Mouse (Mus musculus) G1E-ER4 (cell line): ENCODE measurements around the gene Ccdc102a. TPM values are rescaled to one million over a fixed set of nuclear protein-coding genes. Genes with fewer than 3 reads are reported as not detected.

ENCODE experiments used
- GATA1 ChIP-seq: IDR thresholded peaks from one replicate; pipeline ENCODE4 v1.8.0; 2012; ENCODE audit warnings: low read length, inconsistent platforms
- polyA plus RNA-seq: library from polyadenylated mRNA; stranded (reverse); fragments of >175 nt; gene quantifications from 2 replicates; pipeline ENCODE4 v1.2.3, GENCODE M21; 2012

The Ccdc102a gene
- polyA plus RNA-seq, 1 experiment: 1.6 TPM

DNA sequence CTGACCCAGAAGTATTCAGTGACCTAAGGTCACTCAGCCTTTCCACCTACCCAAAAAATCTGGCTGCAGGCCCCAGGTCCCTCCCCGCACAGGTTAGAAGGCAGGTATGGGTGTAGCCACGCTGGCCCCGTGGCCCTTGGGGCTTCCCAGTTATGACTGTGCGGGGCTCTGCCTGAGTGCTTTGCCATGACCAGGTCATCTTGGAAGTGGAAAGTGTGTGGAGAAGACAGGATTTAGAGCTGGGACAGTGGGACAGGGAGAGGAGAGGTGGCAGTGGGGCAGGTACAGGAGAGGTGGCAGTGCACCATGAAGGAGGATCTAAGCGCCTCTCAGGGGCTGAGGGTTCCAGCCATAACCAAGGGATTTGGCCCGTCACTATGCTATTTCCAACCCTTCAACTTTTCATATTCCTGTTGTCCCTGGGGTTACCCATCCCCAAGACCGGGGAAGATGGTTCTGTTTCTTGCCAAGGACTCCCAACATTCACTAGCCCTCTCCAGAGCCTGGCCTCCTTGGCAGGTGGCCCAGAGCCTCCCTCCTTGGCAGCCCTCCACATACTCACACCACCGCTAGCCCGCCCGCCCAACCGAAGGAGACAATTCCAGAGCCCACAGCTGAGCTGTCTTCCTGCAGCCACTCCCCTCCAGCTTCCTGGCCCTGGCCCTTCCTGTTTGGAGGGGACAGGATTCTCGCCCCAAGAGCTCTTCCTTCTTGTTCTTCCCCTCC, 13.3 kb downstream of the Ccdc102a start:
- TF ChIP-seq GATA1: no peak

DNA sequence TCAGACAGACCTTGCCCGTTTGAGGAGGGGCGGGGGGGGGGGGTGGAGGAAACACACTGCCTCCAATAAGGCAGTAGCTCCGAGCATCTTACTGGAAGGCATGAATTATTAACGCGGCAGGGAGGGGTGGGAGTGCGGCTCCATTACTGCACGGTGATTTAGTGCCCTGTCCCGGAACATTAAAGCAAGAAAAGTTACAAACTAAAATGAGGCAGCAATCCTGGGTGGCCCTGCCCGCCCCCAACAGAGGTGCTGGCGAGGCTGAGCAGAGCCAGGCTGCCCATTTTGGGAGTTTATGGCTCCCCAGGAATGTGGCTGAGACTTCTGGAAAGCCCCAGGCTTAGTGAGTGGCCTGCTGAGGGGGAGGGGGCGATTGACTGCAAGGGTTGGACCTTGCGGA, 14.2 kb downstream of the Ccdc102a start:
- no peak for TF ChIP-seq GATA1

DNA sequence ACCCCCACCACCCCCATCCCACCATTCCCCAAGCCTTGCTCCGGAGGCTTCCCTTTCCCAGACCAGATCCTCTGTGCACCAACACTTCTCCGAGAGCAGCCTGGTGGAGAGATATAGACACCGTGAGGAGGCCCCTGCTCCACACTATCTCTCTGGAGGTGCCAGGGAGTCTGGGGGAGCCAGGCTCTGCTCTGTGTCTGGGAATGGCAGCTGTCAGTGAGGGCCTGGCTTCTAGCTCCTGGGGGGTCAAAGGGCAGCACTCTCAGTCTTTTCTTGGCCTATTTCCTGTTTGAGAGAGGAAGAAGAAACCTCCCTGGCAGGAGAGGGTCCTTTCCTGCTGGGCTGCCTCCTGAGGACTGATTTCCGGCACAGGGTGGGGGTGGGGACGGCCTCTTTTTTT, 16.9 kb downstream of the Ccdc102a start:
- TF ChIP-seq GATA1: no peak

DNA sequence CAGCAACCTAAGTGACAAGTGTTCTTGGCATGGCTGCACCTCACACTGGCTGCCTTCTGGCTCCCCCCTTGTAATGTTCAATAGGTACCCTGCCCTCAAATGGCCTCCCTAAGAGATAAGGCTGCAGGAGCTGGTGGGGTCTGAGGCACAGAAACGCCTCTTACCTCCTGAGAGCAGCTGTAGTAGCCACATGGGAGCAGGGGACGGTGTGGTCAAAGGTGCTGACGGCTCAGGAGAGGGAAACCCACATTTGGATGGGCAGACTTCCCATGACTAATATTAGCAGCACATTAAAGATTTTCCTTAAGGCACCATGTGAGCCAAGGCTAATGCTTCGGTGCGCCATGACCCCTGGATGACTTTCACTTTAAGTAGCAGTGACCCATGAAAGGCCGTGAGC, 17.3 kb downstream of the Ccdc102a start:
- no peak for TF ChIP-seq GATA1

DNA sequence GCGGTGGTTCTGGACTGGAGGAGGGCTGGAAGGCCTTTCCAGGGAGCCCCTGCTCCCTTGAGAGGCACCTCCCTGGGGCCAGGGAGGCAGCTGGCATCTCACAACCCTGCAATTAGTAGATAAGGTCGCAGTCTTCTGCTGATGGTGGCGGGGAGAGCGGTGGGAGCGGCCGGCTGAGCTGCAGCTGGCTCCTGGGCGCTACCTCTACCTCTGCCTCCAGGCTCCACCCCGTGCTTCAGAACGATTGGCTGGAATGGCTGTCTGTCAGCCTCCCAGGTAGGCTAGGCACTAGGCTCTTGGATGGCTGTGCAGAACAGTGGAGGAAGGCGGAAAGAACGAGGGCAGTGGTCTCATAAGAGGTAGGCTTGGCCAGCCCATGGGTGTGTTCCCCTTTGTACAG, 18.6 kb downstream of the Ccdc102a start:
- TF ChIP-seq GATA1: no peak

DNA sequence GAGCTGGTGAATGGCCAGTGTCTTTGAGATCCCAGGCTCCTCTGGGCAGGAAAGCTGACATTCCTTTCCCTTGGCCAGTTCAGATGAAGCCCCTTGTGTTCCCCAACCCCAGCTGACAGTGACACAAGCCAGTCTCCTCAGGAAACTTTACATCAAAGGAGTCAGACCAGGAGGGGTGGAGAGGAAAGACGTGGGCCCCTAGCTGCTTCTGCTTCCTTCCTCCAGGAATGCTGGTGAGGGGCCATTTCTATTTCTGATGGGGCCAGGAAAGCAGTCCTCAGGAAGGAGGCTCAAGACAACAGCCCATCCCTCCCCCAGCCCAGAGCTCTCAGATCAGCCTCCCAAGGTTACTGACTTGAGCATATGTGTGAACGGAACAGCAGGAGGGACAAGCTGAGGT, 25.0 kb downstream of the Ccdc102a start:
- TF ChIP-seq GATA1: no peak

DNA sequence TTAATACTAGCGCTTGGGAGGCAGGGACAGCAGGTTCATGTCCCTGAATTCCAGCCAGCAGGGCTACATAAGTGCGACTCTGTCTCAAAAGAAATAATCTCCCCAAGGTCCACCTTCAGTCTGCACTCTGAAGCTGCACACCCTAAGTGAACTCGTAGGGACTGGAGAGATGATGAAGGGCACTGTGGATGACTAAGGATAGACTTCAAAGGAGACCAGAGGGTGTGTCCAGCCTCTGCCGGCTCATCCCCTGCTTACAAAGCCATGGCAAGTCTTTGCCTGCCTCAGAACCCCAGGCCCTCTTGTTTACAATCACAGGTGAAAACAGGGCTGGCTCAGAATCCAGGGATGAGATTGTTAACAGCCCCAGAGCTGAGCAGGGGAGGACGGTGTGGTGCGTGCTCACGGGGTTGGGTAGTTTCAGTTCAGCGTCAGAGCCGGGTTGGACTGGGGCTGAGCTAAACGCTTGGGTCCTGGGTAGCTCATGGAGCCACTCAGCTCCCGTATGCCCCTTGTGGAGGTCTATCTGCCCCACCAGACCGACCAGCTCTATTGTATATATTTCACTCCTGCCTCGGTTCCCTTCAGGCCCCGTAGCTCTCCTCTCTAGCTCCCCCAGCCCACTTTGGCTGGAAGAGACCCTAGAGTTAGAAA, 29.4 kb downstream of the Ccdc102a start:
- no peak for TF ChIP-seq GATA1

DNA sequence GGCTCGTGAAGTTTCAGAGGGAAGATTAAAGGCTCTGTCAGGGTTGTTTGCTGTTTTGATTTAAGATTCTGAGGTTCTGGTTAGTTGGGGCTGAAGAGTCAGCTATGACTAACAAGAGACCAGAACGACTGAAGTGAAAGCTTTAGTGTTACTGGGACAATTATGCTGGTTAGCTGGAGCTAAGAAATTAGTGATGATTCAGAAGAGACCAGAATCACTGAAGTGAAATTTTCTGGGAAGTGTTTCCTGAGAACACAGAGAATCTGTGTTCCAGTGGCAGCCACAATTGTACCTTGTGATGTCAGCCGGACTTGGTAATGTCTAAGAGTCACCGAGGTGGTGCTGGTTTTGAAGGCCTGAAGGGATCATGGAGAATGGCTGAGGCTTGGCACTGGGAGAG, 37.2 kb downstream of the Ccdc102a start:
- no peak for TF ChIP-seq GATA1

DNA sequence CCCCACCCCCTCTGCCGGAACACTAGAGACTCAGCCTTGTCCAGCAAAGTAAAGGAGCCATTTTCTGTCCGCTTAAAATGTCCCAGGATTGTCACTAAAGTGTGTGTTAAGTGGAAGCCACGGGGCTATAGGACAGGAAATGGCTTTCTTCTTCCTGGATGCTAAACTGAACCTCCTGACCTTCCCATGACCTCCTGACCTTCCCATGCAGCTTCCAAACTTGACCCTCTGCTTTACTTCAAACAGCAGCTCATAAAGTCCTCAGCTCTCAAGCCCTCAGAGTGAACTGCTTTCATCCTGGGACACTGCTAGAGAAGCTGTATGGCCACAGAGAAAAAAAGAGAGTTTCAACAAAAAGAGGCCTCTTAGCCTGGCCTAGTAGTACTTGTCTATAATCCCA, 41.1 kb downstream of the Ccdc102a start:
- no peak for TF ChIP-seq GATA1

DNA sequence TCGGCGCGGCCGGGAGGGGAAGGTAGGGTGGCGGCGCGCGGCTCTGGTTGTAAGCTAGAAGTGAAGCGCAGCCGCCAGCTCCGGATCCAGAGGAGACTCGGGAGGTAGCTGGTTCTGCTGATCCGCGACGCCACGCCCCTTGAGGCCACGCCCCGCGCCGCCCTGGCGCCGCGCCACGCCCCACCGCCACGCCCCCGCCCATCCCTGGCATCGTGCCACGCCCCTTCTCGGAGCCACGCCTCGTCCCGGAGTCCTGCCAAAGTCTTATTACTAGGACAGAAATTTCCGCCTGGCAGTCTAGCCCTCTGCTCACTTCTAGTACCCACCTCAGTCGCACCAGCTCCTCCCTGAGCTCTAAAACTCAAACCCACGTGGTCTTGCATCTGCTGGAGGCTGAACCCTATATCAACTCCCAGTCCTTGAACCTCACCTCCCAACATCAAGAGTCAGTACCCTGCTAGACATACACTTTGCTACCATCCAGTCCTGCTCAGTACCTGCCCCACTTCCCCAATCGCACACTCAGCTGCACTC, 41.6 kb downstream of the Ccdc102a start, which contains the start of gene Dok4:
TSS of gene Dok4 (minus strand) at position 134 of the 534 bp plus-strand sequence.
- TF ChIP-seq GATA1: no peak

DNA sequence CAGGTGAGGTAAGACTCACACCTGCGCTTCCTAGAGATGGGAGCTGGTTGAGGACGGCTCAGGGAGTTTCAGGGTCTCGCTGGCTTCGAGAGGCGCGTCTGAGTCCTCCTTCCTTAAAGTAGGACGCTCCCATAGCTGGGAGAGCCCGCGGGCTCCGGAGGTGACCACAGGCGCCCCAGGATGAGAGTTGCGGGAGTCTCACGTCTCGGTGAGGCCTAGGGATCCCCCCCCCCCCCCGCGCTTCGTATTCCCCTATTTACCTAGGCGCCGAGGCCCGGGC, 42.1 kb downstream of the Ccdc102a start:
- TF ChIP-seq GATA1: no peak

DNA sequence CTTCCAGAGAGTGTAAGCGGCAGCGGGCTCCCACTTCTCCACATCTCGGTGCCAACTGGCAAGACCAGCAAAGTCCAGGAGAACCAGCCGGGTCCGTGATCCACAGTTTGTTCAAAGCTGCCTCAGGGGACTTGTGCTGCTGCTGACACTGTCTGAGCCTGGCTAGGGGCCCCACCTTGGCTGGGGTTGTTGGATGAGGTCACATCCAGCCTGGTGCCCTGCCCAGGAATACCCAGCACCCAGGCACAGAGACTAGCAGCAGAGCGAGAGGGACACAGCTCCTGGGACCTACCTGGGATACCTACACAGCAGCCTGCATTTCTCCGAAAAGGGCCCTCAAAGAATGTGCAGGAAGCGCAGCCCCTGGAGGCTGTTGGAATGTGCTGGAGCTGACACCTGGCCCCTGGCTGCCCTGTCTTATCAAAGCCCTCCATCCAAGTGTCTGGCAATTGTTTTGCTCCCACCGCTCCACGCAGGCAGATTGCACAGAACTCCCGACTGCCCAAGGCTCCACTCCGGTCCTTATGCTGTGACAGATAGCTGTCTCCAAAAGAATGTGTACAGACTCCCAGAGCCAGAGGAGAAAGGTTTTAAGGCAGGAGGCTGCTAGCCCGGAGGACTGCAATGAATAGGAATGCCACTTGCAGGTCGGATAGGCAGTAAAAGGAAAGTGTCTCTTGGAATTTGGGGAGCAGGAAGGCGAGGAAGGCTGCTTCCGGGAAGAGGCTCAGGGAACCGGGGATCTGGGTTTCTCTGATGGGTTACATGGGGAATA, 42.6 kb downstream of the Ccdc102a start:
- no peak for TF ChIP-seq GATA1

DNA sequence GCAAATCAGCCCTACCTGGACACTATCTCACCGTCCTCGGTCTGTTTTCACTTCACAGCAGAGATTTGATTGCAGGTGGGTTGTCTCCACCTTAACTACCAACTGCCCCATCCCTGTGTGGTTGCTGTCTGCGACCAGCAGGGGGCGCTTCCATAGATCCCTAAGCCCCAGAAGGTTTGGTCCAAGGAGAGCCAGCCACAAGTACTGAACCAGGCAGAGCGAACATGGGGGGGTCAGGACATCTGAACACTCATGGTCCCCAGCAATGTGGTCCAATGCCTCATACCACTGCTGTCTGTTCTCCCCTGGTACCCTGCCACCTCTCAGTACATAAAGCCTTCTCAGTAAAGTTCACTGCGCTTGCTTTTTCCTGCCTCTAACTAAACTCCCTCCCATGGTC, 43.5 kb downstream of the Ccdc102a start:
- TF ChIP-seq GATA1: no peak

DNA sequence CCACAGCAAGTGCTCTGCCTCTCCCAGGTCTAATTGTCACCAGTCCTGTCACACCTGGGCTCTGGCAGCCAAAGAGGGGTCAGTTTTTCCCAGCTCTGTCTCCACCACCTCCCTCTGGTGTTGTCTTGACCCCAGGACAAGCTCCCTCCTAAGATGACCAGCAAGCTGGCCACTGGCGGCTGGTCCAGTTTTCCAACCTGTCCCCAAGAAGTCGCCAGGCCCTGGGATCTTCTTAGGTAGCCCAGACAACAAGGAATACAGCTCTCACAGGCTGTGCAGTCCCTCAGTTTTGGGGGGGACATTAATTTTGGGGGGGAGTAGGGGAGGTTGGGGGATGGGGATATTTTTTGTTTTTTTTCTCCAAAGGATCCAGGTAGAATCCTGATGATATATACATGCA, 45.3 kb downstream of the Ccdc102a start:
- TF ChIP-seq GATA1: no peak

DNA sequence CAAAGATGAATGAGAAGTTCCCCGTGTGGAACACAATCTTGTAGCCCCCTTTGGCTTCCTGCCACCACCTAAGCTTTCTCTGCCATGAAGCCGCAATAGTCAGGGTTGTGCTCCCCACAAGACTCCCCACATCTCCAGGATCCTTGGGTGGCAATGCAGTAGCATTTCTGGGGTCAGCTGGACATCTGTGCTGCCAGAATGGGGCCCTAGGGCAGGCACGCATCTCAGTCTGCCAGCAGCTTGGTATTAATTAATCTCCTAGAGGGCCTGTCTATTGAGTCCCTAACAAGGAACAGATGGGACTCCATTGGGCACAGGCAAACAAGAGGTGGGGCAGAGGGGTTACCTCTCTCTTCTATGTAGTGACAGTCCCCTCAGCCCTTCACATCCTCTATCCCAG, 45.7 kb downstream of the Ccdc102a start:
- TF ChIP-seq GATA1: no peak

DNA sequence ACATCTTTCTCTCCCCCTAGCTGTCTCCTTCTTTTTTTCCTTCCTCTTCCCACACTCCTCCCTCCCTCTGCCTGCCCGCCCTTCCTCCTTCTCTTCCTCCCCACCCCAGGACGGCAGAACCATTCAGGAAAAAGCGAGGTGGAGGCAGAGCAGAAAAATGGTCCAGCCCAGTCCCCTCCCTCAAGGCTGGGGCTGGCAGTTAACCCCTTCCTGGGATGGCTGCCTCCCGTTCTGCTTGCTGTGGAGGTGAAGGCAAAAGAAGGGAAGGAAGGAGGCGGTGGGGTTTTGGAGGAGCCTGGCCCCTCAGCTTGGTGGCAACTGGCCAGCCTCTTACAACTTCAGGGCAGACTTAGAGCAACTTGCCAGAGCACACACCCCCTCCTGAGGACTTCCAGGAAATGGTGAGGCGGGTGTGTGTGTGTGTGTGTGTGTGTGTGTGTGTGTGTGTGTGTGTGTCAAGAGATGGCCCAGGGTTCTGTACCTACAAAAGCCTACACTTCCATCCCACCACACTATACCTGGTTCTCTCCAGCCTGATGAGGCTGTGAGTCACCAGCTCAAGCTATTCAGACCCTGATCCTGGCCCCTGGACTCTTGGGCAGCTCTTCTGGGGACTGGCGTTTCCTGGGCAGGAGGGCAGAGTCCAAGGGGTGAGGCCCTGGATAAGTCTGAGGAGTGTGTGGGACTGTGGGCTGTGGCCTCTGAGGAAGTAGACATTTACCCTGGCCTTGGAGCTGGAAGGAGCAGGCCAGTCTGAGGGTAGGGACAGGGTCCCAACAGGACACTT, 46.6 kb downstream of the Ccdc102a start:
- TF ChIP-seq GATA1: no peak
